Mouse (Mus musculus): ENCODE data around the gene Shmt2.

Shmt2 gene

DNA sequence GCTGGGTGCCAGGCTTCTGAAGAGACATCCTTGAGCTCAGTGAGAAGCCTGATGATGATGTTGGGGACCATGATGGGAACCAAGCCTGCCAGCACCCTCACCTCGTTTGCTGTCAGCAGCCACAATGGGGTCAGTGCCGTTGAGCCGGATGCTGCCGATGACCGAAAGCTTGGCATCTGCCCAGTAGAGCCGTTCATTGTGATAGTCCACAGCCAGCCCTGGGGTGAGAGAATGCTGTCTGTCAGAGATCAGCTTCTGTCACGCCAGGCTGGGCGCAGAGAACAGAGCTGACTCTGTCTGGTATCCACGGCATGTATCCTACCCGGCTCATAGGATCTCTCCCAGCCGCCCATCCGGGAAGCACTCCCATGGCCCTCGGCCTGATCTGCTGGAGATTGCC is 19.8 kb upstream of the Shmt2 start:
- no peak for TF ChIP-seq GATA4 (IDR thresholded peaks at IDR 0.05; ENCODE audit: insufficient replicate concordance, low read length)

DNA sequence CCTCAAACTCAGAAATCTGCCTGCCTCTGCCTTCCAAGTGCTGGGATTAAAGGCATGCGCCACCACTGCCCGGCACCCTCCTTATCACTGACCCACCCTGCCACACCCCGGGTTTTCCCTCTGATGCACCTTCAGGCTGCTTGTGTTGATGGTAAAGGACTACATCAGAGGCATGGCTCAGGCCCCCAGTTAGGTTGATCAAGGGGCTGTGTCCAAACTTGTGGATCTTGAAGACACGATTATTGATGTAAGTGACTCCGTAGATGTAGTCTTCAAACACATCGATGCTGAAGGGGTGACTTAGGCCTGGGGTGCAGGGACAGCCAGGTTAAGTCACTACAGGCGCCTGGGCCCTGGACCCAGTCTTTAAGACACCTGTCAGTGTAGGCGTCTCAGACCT is 19.3 kb upstream of the Shmt2 start:
- no peak for TF ChIP-seq GATA4 (IDR thresholded peaks at IDR 0.05; ENCODE audit: insufficient replicate concordance, low read length)

DNA sequence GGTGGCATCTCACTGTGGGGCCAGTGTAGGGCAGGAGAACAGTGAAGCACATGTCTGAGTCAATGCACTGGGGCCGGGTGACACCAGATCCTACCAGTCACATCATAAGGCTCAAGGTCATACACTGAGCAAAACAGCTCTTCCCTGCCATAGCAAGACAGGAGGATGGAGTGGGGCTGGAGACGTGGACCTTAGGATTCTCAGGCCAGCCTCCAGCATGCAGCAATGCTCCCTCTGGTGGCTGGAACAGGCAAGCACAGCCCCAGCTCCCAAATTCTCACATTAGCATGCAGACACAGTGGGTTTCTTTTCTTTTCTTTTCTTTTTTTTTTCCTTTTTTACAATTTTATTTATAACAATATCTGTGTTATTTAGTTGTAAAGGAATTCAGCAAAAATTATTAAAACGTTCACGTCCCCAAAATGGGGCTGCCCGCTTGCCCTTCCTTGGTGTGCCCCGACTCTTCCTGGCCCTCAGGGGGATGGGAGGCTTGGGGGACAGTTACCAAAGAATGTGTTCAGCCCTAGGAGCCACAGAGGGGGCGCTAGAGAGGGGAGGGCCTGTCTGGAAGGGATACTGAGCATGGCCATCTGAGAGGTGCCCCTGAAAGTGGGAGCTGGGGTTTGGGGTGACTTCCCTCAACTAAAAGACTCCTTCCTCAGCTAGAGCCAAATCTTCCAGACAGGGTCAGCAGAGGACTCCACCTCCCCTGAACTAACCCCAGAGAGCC is 15.8 kb upstream of the Shmt2 start:
- no peak for TF ChIP-seq GATA4 (IDR thresholded peaks at IDR 0.05; ENCODE audit: insufficient replicate concordance, low read length)

DNA sequence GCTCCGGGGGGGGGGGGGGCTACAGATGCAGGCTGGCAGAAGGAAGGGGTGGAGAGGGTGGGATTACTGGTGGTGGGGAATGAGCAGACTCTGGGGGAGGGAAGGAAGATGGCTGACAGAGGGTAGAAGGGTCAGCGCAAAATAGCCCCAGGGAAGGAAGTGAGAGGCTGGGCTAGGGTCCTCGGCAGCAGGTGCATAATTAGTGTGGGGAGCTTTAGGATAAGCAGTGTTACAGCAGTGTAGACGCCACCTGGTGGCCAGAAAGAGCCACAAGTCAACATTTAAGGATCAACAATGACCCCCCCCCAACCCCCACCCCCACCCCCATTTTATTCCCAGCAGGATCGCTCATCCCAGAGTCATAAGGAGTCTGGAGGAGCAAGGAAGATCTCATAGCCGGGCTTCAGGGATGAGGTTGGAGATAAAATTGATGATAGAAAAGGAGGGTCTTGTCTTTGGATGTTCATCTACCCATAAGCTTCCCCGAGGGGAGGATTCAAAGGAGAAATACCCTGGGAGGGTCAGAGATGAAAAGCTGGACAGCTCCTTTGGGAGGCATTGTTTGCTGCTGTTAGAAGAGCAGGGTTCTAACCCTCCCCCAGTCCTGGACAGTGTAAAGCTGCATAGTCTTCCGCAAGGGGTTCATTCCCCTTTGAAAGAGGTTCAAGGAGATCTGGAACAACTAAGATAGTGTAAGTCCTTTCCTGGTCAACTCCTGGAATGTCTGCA is 14.5 kb upstream of the Shmt2 start:
- TF ChIP-seq GATA4 (IDR thresholded peaks at IDR 0.05; ENCODE audit: insufficient replicate concordance, low read length) = no peak

DNA sequence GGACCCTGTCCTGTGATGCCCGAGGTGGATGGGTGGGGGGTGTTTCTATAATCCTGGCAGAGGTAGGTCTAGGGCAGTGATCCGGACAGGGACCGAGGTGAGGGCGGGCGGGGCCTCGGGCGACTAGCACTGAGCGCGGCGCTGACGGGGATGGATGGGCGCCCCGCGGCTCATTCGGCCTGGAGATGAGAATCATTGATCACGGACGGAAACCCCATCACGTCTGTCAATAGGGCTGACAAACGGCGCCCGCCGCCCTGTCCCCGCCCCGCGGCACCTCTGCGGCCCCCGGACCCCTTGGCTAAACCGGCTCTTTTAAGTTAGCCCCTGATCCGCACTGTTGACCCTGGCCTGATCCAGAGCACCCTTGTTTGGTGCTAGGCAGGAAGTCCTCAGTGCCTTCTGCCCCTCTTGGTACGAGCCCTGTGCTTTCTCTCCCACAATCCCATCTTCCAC is 12.7 kb upstream of the Shmt2 start:
- no peak for TF ChIP-seq GATA4 (IDR thresholded peaks at IDR 0.05; ENCODE audit: insufficient replicate concordance, low read length)

DNA sequence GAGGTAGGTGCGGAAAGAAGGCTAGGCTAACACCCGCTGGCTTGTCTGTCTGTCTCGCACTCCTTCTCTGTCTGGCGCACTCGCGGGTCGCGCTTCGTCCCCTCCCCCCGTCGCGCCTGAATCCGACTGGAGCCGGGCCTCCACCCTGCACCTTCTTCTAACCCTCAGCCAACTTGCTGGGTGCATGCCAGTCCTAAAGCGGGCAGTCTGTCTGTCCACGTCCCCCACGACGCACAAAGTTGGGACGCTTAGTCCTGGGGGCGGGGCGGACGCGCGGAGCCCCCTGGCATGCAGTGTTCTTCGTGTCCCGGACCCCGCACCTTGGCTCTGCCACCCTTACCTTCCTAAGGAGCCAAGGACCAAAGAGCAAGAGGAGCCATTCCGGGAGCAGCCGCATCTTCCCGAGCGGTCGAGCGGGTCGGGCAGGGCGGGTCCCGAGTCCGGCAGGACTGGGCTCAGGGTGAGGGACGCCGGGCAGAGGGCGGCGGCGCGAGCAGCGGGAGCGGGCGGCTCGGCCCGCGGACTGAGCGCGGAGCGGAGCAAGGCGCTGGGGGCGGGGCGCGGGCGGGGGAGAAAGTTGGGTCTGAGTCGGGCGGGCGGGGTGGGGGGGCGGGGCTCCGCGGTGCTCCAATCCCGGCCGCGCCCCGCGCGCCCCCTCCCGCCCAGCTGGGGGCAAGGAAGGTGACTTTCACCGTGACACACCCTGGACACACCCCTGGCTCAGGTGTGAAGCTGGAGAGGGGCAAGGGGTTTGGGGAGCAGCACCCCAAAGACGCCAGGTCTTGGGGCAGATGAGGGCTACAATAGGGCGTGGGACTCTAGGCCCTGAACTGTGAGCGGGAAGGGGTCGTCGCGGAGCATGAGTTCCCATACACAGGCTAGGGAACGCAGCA is 12.0 kb upstream of the Shmt2 start, which contains the start of gene Nxph4:
Nxph4 (minus strand) TSS at position 524 of the 893 bp plus-strand sequence.
- no peak for TF ChIP-seq GATA4 (IDR thresholded peaks at IDR 0.05; ENCODE audit: insufficient replicate concordance, low read length)

DNA sequence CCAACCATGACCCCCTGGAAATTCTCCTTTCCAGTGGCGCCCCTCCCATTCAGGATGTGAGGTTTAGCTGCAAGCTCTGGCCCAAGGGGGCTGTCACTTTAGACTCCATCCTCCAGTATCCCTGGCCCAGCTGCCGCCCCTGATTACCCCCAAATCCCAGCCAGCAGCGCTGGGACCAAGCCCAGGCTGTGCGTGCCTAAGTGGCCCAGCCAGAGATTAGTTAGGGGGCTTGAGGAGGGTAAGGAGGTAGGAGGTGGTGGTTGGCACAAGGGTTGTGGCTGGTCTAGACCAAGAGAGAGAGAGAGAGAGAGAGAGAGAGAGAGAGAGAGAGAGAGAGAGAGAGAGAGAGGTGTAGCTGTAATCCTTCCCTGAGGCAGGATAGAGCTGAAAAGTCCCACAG is 9.3 kb upstream of the Shmt2 start:
- TF ChIP-seq GATA4 (IDR thresholded peaks at IDR 0.05; ENCODE audit: insufficient replicate concordance, low read length) = no peak

DNA sequence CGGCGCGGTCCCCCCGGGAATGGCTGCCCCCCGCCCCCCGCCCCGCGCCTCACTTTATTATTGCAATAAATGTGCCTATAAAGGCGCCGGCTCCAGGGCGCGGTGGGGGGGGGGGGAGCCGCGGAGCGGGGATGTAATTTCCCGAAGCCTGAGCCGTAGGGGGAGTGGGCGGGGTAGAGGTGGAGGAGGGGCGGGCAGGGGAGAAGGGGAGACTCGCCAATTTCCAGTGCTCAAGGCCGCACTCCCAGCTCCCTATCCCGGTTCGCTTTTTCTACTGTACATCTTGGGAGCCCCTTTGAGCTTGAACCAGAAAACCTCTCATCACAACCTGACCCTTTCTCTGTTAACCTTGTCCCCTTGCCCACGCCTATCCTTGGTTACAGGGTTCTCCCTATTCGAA is 8.7 kb upstream of the Shmt2 start:
- no peak for TF ChIP-seq GATA4 (IDR thresholded peaks at IDR 0.05; ENCODE audit: insufficient replicate concordance, low read length)

DNA sequence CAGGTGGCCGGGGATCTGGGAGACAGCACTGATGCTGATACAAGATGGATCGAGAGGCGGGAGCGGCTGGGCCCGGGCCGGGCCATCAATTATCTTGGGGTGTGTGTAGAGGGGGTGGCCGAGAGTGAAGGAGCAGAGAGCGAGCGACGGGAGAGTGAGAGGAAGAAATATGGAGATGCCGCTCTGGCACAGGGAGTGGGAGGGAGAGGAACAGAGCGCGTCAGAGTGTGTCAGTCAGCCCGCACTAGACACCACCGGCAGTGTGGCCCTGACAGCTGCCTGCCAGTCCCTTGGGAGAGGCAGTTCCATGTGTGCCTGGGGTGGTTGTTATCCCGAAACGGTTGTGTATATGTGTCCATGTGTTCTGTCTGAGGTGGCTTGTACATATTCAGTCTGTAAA is 5.2 kb upstream of the Shmt2 start:
- TF ChIP-seq GATA4 (IDR thresholded peaks at IDR 0.05; ENCODE audit: insufficient replicate concordance, low read length) = no peak

DNA sequence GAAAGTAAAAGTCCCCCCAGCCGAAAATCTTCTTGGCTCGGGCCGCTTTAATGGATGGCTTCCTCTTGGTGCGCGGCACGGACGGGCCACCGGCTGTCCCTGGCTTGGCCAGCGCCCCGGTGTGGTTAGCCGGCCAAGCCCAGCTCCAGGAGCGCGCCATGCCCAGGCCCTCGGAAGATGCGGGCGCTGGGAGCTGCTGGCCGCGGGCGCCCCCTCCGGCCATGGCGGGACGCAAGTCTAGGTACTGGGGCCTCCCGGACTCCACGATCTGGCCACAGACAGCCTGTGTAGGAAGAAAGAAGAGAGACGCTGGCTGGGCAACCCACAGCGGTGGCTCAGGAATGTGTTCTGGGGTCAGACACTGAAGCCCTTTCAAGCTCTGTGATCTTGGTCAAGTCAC is 4.4 kb upstream of the Shmt2 start:
- TF ChIP-seq GATA4 (IDR thresholded peaks at IDR 0.05; ENCODE audit: insufficient replicate concordance, low read length) = no peak

DNA sequence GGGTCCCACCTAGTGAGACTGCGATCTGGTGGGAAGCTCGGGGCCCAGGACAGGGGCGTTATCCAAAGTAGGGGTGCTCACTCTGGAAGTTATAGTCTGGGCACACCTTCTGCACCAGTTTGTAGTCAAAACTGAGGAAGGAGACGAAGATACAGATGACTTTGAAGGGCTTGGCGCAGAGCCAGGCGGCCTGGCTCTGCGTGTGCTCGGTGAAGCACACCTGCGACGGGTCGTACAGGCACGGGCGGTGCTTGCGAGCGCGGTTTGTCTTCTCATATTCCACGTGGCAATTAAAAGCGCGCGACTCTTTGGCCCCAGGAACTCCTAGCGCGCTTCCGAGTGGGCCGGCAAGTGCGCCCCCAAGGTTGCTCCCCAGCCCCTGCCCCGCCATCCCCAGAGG is 3.8 kb upstream of the Shmt2 start:
- no peak for TF ChIP-seq GATA4 (IDR thresholded peaks at IDR 0.05; ENCODE audit: insufficient replicate concordance, low read length)

DNA sequence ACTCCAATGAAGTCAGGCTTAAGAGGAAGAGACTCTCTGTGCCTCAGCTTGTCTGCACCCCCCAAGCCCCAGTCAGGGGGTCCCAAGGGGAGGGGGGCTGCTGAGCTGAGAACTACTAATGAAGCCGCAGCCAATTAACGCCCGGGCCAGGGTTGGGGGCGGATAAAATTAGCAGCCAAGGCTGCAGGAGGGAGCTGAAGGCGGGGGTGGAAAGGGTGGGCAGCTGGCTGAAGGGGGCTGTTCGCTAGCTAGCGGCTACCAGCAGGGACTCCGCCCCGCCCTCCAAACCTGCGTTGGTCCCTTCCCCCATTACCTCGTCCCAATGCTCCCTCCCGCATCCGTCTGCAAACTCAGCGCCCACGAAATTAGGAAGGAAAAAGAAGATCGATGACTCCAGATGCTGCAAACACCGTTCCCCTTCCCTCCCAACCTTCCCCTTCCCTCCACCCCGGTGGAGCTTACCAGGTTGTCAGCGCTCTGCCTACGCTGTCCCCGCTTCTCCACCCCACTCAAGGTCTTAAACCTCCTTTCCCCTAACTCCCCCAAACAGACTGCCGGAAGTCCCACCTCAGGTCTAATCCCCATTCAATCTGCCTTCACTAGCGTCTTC is 2.5 kb upstream of the Shmt2 start:
- no peak for TF ChIP-seq GATA4 (IDR thresholded peaks at IDR 0.05; ENCODE audit: insufficient replicate concordance, low read length)

DNA sequence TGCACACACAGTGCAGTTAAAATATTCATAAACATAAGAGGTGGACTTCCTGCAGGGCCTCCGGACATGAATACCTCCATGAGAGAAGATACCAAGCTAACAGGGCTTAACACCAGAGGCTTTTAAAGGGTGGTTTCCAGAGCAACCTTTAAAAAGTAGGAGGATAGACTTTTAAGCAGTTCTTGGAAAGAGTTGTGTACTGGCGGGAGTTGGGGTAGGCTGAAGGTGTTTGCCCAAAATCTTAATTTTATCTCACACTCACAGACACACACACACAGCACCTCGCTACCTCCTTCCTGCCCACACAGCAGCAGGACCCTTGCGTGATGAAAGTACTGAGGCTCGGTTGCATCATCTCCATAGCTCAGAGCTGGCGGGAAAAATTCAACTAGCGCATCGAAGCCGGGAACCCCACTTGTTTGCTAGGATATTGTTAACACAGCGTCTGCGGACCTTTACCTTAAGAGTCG is 598 bp downstream of the Shmt2 start:
- TF ChIP-seq GATA4 (IDR thresholded peaks at IDR 0.05; ENCODE audit: insufficient replicate concordance, low read length) = no peak

DNA sequence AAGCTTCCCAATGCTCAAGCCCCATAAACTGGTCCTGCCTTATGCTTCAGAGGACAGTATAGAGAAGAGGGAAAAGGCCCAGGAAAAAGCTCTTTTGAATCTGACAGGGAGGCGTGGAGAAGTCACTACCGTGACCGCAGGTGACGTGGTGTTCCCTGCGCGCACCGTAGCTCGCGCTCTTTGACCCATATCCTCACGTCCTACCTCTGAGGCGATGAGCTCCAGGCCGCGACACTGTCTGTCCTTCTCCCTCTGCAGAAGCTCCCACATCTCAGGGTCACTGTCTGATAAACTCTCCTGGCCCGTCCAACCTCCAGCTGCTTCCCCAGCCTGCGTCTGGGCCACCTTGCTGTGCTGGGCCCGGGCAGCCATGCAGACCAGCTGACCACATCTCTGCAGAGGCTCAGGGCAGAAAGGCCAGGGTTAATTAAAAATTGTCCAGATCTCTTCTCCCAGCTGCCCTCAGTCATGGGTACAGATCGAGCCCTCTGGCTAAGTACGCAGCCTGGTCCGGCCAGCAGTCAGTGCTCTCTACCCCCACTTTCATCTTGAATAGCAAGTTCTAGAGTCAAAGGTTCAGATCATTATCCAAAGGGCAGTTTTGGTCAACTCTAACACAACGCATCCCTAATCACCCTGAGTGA is 1.4 kb downstream of the Shmt2 start:
- TF ChIP-seq GATA4 (IDR thresholded peaks at IDR 0.05; ENCODE audit: insufficient replicate concordance, low read length) = peak; percentile 14; the same call in 1 of the 2 replicates

Data from liver, adult (tissue).